Mouse (Mus musculus): ENCODE data around the gene Rtf1. TPM values are rescaled to one million over a fixed set of nuclear protein-coding genes. Genes with fewer than 3 reads are reported as not detected.
"Not testable (repeated sequence)": the region's sequence is repeated elsewhere in the genome, so short reads cannot be mapped to it uniquely, and the experiment has no call there.

Rtf1 gene
- polyA plus RNA-seq, 1 experiment, result 10.3 TPM

GRCm38 (mm10) chr2:119675831-119676230 is 963 bp downstream of the Rtf1 start:
- Histone ChIP-seq H3K4me3 (replicated peaks; ENCODE audit: extremely low read depth, low read depth, low read length) (peak overlapping the region; percentile 97), H3K4me1 (ENCODE audit: control insufficient read depth, insufficient read depth, low read length) (peaks cover 6% of the 10 kb centered on the region; the same call in 1 of the 2 replicates)
- TF ChIP-seq CTCF (IDR thresholded peaks at IDR 0.05; ENCODE audit: insufficient read depth, low read length) (no peak), POLR2A (IDR thresholded peaks at IDR 0.05; ENCODE audit: borderline replicate concordance, extremely low read depth, low read depth, low read length) (no peak)
- WGBS, result 0% methylated on average over 5 of the region's 5 CpGs
- DNase-seq, result no peak

DNA sequence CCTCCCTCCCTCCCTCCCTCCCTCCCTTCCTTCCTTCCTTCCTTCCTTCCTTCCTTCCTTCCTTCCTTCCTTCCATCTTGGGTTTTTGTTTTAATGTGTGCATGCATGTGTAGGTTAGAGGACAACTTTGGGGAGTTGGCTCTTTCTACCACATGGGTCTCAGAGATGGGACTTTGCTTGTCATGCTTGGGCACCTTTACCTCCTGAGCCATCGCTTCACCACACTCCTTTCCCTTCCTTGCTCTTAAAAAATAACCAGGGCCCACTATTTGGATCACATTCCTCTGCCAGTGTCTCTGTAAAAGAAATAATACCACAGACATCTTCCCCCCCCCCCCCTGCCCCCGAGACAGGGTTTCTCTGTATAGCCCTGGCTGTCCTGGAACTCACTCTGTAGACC is 8.8 kb downstream of the Rtf1 start:
- 100% methylated on average over 2 of the region's 2 CpGs for WGBS
- no peak for DNase-seq

GRCm38 (mm10) chr2:119692003-119692701 is 17.3 kb downstream of the Rtf1 start:
- Histone ChIP-seq H3K4me3 (replicated peaks; ENCODE audit: extremely low read depth, low read depth, low read length) (no peak overlapping the region), H3K4me1 (ENCODE audit: control insufficient read depth, insufficient read depth, low read length) (no peaks in the 10 kb centered on the region)
- WGBS, result 74% methylated on average over 9 of the region's 9 CpGs
- no peak for DNase-seq
- TF ChIP-seq CTCF (IDR thresholded peaks at IDR 0.05; ENCODE audit: insufficient read depth, low read length) (no peak), POLR2A (IDR thresholded peaks at IDR 0.05; ENCODE audit: borderline replicate concordance, extremely low read depth, low read depth, low read length) (no peak)

More for the DNA sequence above, 8.8 kb downstream of the Rtf1 start:
- Histone ChIP-seq H3K4me3 (replicated peaks; ENCODE audit: extremely low read depth, low read depth, low read length) (no peak overlapping the region), H3K4me1 (ENCODE audit: control insufficient read depth, insufficient read depth, low read length) (no peaks in the 10 kb centered on the region; the same call in 1 of the 2 replicates)
- no peak for TF ChIP-seq CTCF (IDR thresholded peaks at IDR 0.05; ENCODE audit: insufficient read depth, low read length)
- TF ChIP-seq POLR2A (IDR thresholded peaks at IDR 0.05; ENCODE audit: borderline replicate concordance, extremely low read depth, low read depth, low read length), result no peak

GRCm38 (mm10) chr2:119694826-119695225 is 20.0 kb downstream of the Rtf1 start:
- 73% methylated on average over 2 of the region's 2 CpGs for WGBS
- DNase-seq, result no peak
- no peaks in the 10 kb centered on the region for H3K4me1 ChIP-seq (ENCODE audit: control insufficient read depth, insufficient read depth, low read length)
- no peak overlapping the region for H3K4me3 ChIP-seq (replicated peaks; ENCODE audit: extremely low read depth, low read depth, low read length)
- no peak for TF ChIP-seq POLR2A (IDR thresholded peaks at IDR 0.05; ENCODE audit: borderline replicate concordance, extremely low read depth, low read depth, low read length)
- TF ChIP-seq CTCF (IDR thresholded peaks at IDR 0.05; ENCODE audit: insufficient read depth, low read length), result no peak

- DNase-seq, result no peak
- 42% methylated on average over 1 of the region's 1 CpGs for WGBS
- Histone ChIP-seq H3K4me3 (replicated peaks; ENCODE audit: extremely low read depth, low read depth, low read length) (no peak overlapping the region), H3K4me1 (ENCODE audit: control insufficient read depth, insufficient read depth, low read length) (peaks cover 3% of the 10 kb centered on the region; the same call in 1 of the 2 replicates)
- TF ChIP-seq POLR2A (IDR thresholded peaks at IDR 0.05; ENCODE audit: borderline replicate concordance, extremely low read depth, low read depth, low read length) (no peak), CTCF (IDR thresholded peaks at IDR 0.05; ENCODE audit: insufficient read depth, low read length) (no peak)
Observed at GRCm38 (mm10) chr2:119696111-119696510, 21.2 kb downstream of the Rtf1 start.

DNA sequence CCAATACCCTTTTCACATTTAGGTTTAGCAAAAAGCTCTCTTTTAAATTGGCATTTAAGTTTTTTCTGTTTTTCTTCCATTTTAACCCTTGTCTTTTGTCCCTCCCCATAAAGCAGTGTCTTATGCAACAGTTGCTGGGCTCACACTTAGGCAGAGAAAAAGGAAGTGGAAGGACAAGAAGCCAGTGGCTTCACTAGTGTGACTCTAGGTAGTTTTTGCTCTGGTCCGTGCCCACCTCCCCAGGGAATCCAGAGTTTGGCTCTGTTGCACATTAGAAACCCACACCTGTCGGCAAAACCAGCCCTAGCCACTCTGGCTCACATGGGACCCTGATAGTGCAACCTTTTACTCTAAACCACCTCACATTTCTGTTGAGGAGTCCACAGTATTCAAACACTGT is 23.6 kb downstream of the Rtf1 start:
- DNase-seq, result no peak
- TF ChIP-seq CTCF (IDR thresholded peaks at IDR 0.05; ENCODE audit: insufficient read depth, low read length) (no peak), POLR2A (IDR thresholded peaks at IDR 0.05; ENCODE audit: borderline replicate concordance, extremely low read depth, low read depth, low read length) (no peak)

GRCm38 (mm10) chr2:119699962-119700361 is 25.1 kb downstream of the Rtf1 start:
- WGBS, result 98% methylated on average over 3 of the region's 3 CpGs
- H3K4me3 ChIP-seq (replicated peaks; ENCODE audit: extremely low read depth, low read depth, low read length), result no peak overlapping the region
- no peak for DNase-seq
- TF ChIP-seq CTCF (IDR thresholded peaks at IDR 0.05; ENCODE audit: insufficient read depth, low read length) (no peak), POLR2A (IDR thresholded peaks at IDR 0.05; ENCODE audit: borderline replicate concordance, extremely low read depth, low read depth, low read length) (no peak)
- peaks cover 3% of the 10 kb centered on the region; the same call in 1 of the 2 replicates for H3K4me1 ChIP-seq (ENCODE audit: control insufficient read depth, insufficient read depth, low read length)

More for the DNA sequence above, 23.6 kb downstream of the Rtf1 start:
- 77% methylated on average over 2 of the region's 2 CpGs for WGBS
- Histone ChIP-seq H3K4me1 (ENCODE audit: control insufficient read depth, insufficient read depth, low read length) (peaks cover 3% of the 10 kb centered on the region; the same call in 1 of the 2 replicates), H3K4me3 (replicated peaks; ENCODE audit: extremely low read depth, low read depth, low read length) (no peak overlapping the region)

DNA sequence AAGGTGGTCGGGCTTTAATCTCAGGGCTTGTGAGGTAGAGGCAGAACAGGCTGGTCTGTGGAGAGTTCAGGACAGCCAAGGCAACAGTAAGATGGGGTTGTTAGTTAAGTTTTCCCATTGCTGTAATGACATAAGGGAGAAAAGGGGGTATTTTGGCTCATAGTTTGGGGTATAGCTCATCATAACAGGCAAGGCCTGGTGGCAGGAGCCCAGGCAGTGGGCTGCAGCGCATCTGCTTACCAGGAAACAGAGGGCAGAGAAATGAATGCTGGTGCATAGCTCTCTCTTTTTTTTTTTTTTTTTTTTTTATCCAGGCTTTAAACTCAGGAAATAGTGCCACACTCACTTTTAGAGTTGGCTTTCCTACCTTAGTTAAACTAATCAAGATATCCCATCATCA is 28.3 kb downstream of the Rtf1 start:
- WGBS, result 89% methylated on average over 2 of the region's 2 CpGs
- DNase-seq, result no peak
- H3K4me3 ChIP-seq (replicated peaks; ENCODE audit: extremely low read depth, low read depth, low read length), result no peak overlapping the region
- no peak for TF ChIP-seq POLR2A (IDR thresholded peaks at IDR 0.05; ENCODE audit: borderline replicate concordance, extremely low read depth, low read depth, low read length)
- TF ChIP-seq CTCF (IDR thresholded peaks at IDR 0.05; ENCODE audit: insufficient read depth, low read length), result no peak
- H3K4me1 ChIP-seq (ENCODE audit: control insufficient read depth, insufficient read depth, low read length), result peaks cover 3% of the 10 kb centered on the region; the same call in 1 of the 2 replicates

DNA sequence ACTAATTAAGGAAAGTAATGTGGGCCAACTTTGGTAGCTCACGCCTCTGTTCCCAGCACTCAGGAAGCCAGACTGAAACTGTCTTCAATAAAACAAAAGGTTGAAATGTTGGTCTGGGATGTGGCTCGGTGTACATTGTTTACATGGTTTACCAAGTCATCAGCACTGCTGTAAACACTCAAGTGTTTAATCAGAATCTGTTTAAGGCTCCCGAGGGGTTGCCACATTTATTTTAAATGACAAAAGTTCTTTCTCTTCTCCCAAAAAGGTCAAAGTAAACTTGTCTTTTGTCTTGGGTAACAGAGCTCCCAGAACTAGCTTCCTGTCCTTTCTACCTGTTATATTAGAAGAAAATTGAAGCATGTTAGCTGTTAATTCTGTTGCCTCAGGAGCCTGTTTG is 32.8 kb downstream of the Rtf1 start:
- H3K4me3 ChIP-seq (replicated peaks; ENCODE audit: extremely low read depth, low read depth, low read length), result no peak overlapping the region
- no peak for DNase-seq
- 47% methylated on average over 3 of the region's 3 CpGs for WGBS
- TF ChIP-seq CTCF (IDR thresholded peaks at IDR 0.05; ENCODE audit: insufficient read depth, low read length) (no peak), POLR2A (IDR thresholded peaks at IDR 0.05; ENCODE audit: borderline replicate concordance, extremely low read depth, low read depth, low read length) (no peak)
- no peaks in the 10 kb centered on the region for H3K4me1 ChIP-seq (ENCODE audit: control insufficient read depth, insufficient read depth, low read length)

GRCm38 (mm10) chr2:119710011-119710410 is 35.1 kb downstream of the Rtf1 start:
- Histone ChIP-seq H3K4me3 (replicated peaks; ENCODE audit: extremely low read depth, low read depth, low read length) (no peak overlapping the region), H3K4me1 (ENCODE audit: control insufficient read depth, insufficient read depth, low read length) (no peaks in the 10 kb centered on the region)
- DNase-seq, result no peak
- WGBS, result 88% methylated on average over 3 of the region's 3 CpGs
- TF ChIP-seq POLR2A (IDR thresholded peaks at IDR 0.05; ENCODE audit: borderline replicate concordance, extremely low read depth, low read depth, low read length) (no peak), CTCF (IDR thresholded peaks at IDR 0.05; ENCODE audit: insufficient read depth, low read length) (no peak)

GRCm38 (mm10) chr2:119715868-119716267 is 41.0 kb downstream of the Rtf1 start:
- not testable (repeated sequence) for H3K4me3 ChIP-seq (replicated peaks; ENCODE audit: extremely low read depth, low read depth, low read length); DNase-seq; H3K4me1 ChIP-seq (ENCODE audit: control insufficient read depth, insufficient read depth, low read length)
- 99% methylated on average over 2 of the region's 2 CpGs for WGBS

All from lung, adult 2 months (tissue).